Mouse (Mus musculus) layer of hippocampus, adult 2 months (tissue): ENCODE results near the gene Ppp6r1. TPM values are rescaled to one million over a fixed set of nuclear protein-coding genes. Genes with fewer than 3 reads are reported as not detected.

ENCODE experiments used
- DNase-seq, 2 experiments: peaks; one replicate each; pipeline ENCODE4 v3.0.0; 2022; ENCODE audit warnings: low spot score in 2 of 2
- H3K27ac ChIP-seq: fragments of 200-600 bp; 2 replicates; pipeline ENCODE4 v1.8.1; 2022
- H3K4me3 ChIP-seq: fragments of 200-600 bp; 2 replicates; pipeline ENCODE4 v1.8.1; 2022; ENCODE audit warnings: mild to moderate bottlenecking
- CTCF ChIP-seq: fragments of 200-600 bp; conservative IDR thresholded peaks from 2 replicates; pipeline ENCODE4 v1.8.1; 2022; ENCODE audit warnings: antibody characterized with exemption, mild to moderate bottlenecking, moderate library complexity
- total RNA-seq, 2 experiments: library from RNA; stranded (reverse); gene quantifications; 2 replicates each; pipeline ENCODE4 v1.2.3; 2021

The Ppp6r1 gene
- total RNA-seq, 2 experiments from 2014 or later: 133 to 134 TPM

DNA sequence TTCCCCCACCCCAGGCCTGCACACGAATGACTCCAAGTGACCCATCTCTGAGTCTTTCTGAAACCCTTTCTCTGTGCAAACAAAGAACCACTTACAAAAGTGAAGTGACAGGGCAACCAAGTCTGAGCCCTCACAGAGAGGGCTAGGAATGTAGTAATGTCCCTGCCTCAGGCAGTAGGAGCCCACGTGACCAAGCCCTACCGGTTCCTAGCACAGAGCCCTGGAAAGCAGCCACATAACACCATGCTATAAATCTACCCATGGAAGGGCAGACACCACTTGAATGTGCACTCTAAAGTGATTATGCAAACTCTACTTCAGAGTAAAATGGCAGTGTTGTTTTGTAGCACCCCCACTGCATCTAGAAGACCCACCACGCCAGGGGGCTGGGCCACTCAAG lies 13.1 kb upstream of the Ppp6r1 start:
- Histone ChIP-seq H3K27ac (peak overlapping the region; percentile 32; the same call in 1 of the 2 replicates), H3K4me3 (no peak overlapping the region)
- no peak for DNase-seq
- no peak for TF ChIP-seq CTCF

DNA sequence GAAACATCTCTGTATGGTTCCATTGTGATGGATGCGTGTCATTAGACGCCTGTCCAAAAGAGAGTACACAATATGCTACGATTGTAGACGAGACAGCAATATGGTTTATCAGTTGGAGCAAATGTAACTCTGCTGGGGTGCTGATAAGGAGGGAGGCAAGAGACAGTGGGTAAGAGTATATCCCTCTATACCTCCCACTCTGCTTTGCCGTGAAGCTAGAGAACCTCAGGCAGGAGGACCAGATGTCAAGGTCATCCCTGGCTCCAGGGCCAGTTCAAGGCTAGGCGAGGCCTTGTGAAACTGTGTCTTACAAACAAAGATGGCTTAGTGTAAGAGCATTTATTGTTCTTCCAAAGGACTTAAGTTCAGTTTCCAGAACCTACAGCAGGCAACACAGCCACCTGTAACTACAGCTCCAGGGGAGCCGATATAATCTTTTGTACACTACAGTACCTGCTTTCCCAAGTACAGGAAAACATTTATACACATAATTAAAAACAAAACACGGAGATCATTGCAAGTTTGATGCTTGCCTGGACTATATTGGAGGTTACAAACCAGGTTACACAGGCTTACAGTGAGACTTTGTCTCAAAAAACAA lies 11.9 kb upstream of the Ppp6r1 start:
- no peak for DNase-seq
- H3K4me3 ChIP-seq: no peak overlapping the region
- H3K27ac ChIP-seq: no peak overlapping the region
- TF ChIP-seq CTCF: no peak

DNA sequence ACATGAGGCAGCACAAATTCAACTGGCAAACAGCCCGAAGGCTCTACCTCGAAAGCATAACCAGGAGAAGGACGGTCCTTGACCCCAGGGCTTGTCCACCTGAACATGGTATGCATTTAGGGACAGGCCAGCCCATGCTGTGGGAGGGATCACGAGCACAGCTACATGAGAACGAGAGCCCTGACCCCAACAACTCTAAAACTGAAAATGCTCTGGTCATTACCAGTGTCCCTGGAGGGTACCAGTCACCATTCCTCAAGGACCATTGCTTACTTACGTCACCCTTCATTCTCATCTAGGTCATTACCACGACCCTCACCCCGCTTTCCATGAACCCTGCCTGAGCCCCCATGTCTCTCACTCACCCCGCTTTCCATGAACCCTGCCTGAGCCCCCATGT lies 10.3 kb upstream of the Ppp6r1 start:
- Histone ChIP-seq H3K4me3 (no peak overlapping the region), H3K27ac (no peak overlapping the region)
- TF ChIP-seq CTCF: no peak
- DNase-seq: no peak

DNA sequence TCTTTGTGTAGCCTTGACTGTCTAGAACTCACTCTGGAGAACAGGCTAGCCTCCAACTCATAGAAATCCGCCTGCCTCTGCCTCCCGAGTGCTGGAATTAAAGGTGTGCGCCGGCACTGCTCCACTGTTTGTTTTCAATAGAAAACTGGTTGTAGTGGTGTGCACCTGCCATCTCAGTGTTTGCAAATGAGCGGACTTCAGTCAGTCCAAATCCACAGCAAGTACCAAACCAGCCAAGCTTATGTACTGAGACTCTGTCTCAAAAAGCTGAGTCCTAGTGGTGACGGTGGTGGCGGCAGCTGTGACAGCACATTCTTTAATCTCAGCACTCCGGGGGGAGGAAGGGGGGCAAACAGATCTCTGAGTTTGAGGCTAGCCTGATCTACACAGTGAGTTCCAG lies 9.7 kb upstream of the Ppp6r1 start:
- no peak overlapping the region for H3K27ac ChIP-seq
- TF ChIP-seq CTCF: no peak

DNA sequence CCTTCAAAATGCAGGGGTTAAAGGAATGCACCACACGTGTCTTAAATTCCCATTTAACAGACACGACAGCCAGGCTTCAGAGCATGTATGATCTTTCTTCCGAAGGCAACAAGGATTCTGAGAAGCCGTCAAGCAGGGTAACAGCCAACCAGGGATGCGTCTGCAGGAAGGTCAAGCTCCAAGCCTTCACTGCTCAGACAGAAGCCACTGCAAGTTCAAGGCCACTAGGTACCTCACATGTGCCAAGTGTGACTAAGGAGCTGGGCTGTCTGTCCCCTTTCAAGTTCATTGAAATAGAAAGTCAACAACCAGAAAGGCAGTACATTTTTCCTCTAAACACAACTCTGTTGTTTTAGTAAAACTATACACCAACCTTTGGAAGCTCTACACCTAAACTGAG lies 8.1 kb upstream of the Ppp6r1 start:
- DNase-seq: no peak
- Histone ChIP-seq H3K27ac (no peak overlapping the region), H3K4me3 (no peak overlapping the region)
- no peak for TF ChIP-seq CTCF

More for the DNA sequence above, 9.7 kb upstream of the Ppp6r1 start:
- DNase-seq: no peak
- no peak overlapping the region for H3K4me3 ChIP-seq

DNA sequence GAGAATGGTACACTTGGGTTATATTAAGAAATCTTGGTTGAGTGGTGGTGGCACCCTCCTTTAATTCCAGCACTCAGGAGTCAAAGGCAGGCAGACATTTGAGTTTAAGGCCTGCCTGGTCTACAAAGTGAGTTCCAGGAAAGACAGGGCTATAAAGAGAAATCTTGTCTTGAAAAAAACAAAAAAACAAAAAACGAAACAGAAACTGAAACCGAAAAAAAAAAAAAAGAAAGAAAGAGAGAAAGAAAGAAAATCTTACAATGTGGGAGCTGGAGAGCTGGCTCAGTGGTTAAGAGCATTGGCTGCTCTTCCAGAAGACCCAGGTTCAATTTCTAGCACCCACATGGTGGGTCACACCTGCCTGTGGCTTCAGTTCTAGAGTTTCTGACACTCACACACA lies 4.9 kb upstream of the Ppp6r1 start:
- no peak for TF ChIP-seq CTCF
- no peak overlapping the region for H3K4me3 ChIP-seq
- no peak for DNase-seq
- no peak overlapping the region for H3K27ac ChIP-seq

DNA sequence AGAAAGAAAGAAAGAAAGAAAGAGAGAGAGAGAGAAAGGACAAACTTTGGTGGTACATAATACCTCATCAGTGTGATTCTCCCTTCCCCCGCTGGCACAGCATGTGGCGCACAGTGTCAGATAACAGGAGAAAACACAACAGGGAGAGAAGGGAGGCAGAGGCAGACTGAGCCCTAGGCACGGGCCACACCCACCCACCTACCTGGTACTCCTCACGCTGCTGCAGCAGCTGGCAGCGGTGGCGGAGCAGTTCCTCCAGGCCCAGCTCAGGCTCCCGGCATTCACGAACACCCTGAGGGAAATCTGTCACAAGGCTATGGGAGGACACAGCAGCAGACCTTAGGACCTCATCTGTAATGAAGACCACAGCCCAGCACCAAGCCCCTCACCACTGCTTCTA lies 4.4 kb upstream of the Ppp6r1 start:
- H3K4me3 ChIP-seq: no peak overlapping the region
- no peak for TF ChIP-seq CTCF
- no peak for DNase-seq
- H3K27ac ChIP-seq: no peak overlapping the region

DNA sequence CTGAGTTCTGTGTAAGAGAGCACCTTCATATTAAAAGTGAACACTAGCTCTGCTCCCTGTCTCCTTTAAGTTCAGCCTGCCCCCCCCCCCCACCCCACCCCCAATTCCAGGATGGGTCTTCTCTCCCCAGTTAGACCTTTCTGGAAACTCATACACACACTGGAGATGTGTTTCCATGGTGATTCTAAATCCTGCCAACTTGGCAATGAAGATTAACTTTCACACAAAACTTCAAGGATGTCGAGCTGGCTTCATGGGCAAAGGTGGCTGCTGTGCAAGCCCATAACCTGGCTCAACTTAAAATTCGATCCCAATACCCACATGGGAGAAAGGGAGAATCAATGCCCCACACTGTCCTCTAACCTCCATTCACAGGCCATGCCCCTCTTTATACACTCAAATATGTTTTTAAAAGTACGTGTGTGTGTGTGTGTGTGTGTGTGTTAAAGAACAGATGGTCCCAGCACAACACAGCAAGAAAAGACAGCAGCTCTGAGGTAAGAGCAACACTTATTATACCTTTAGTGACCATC lies 1.2 kb upstream of the Ppp6r1 start:
- Histone ChIP-seq H3K4me3 (peak overlapping the region; percentile 55), H3K27ac (peak overlapping the region; percentile 100)
- TF ChIP-seq CTCF: no peak
- no peak for DNase-seq

DNA sequence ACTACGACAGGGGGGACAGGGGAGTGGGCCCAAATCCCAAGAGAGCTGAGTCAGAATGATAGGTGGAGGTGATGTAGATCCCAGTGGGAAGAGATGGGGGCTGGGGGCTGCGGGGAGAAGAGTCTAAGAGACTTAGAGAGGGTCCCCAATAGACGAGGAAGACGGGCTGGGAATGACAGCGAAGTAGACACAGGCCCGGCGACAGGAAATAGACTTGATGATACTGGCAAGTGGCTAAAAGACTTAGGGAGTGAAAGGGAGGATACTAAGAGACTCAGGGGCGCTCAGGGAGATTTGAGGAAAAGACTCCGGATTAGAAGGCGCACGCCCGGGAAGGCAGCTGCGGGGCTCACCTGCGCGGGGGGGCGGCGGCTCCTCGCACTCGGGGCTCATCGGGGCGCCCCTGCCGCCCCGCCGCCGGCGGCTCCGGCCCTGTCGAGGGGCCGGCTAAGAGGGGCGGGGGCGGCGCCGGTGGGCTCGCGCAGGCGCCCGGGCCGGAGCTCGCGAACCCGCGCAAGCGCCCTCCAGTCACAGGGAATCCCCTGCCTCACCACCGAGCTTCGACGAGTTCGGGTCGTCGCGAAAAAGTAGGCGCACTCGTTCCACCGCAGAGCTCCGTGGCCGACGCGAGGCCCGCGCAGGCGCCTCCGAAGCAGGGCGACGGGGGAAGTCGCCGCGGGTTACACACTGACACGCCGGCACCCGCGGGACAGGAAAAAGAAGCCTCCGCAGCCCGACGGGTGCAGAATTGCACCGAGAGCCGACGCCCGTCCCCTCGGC lies 501 bp downstream of the Ppp6r1 start:
- peak overlapping the region; percentile 76 for H3K4me3 ChIP-seq
- TF ChIP-seq CTCF: no peak
- H3K27ac ChIP-seq: peak overlapping the region; percentile 100
- no peak for DNase-seq

DNA sequence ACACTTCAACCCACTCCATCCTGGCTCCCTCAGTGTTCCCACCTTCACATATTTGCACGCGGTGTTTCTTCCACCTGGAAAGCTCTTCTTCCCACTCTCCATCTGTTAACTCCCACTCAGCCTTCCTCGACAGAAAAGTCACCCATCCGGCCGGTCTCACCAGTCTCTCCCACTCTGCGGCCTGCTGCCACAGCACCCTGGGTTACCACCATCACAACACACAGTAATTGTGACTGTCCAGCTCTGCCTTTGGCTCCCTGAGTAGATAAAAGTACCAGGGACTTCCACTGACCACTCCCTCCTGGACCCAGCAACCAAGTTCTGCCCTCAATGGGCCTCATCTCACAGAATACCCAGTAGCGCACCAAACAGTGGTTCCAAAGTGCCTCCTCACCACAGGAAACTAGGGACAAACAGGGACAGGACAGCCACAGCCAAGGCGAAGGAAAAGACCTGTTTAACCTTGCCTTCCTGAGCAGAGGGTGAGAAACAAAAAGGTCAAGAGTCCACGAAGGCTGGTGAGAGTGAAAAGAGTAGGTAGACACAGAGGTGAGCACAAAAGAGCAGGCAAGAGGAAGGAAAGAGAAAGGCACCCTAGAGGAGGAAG lies 1.2 kb downstream of the Ppp6r1 start:
- Histone ChIP-seq H3K27ac (peak overlapping the region; percentile 100), H3K4me3 (peak overlapping the region; percentile 76)
- TF ChIP-seq CTCF: no peak
- DNase-seq: peak; percentile 31 to 52

DNA sequence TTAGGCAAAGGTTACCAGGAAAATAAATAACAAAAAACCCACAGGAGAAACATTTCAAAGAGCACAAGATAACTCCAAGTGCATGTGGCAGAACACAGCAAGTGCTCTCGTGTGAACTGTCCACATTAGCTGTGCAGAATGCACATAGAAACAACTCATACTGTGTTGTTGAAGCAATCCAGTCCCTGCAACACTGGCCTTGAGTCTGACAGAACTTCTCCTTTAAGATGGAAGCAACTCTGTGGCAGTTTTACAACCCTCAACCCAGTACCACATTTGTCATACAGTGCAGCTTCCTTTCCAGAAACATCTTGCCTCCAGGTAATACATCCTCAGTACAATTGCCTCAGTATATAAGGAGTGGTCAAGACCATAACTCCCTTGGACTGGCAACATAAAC lies 2.0 kb downstream of the Ppp6r1 start:
- peak overlapping the region; percentile 100 for H3K27ac ChIP-seq
- no peak for DNase-seq
- no peak for TF ChIP-seq CTCF
- H3K4me3 ChIP-seq: peak overlapping the region; percentile 76

DNA sequence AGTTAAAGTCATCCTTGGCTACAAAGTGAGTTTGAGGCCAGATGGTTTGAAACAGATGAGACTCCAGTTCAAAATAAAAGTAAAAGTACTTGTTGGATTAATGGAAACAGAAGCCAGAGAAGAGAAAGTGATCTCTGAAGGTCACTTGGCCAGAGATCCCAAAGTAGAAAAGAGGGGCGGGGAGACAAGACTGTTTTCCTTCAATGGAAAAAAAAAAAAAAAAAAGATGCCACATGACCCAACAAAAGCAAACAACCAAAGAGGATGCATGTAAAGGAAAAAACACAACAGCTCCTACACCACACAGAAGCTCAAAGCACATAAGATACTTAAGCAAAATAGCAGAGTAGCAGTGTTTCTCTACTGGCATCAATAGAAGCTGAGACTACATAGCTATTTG lies 2.9 kb downstream of the Ppp6r1 start:
- H3K4me3 ChIP-seq: peak overlapping the region; percentile 76
- no peak for TF ChIP-seq CTCF
- H3K27ac ChIP-seq: 0 out of 2 replicates have a peak overlapping the region, but pooled peaks have one; percentile 100
- no peak for DNase-seq

DNA sequence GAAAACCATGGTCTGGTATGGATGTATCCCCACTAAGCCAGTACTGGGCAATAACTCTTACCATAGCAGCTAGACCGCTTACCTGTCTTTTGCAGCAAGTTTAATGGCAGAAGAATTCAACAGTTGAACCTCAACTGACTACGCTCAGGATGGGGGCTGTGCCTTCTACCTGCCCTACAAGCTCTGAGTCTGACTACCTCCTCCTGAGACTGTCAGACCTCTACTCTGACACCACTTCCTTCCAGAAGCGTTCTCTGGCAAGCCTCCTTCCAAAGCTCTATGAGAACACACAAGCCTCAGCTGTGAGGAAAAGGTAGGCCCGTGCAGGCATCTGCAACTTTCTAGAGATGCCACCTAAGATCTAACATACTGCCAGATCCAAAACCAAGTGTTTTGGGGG lies 3.4 kb downstream of the Ppp6r1 start:
- peak overlapping the region; percentile 1; the same call in 1 of the 2 replicates for H3K27ac ChIP-seq
- TF ChIP-seq CTCF: no peak
- no peak overlapping the region for H3K4me3 ChIP-seq
- DNase-seq: no peak
